Mouse (Mus musculus): ENCODE results near the gene Grk6.
A peak's percentile ranks its signal among the peaks of the same experiment; 100 is the strongest.
"Not testable (repeated sequence)": the region's sequence is repeated elsewhere in the genome, so short reads cannot be mapped to it uniquely, and the experiment has no call there.

Grk6 gene

DNA sequence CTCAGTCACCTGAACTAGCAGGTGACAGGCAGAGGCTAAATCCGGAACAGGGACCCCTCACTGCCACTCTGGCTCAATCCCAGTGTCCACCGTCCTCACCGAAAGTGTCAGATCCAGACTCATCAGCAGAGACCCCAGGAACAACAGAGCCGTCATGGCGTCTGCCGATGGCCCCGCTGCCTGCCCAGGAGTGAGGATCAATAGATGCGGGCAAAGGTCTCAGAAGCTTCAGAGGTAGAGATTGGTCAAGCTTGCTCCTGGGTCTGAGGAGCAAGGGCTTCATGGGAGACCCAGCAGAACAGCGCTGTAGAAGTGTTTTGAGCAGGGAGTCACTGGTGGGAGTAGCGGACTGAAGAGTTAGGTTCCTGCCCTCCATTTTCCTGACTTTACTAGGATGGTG lies 18.3 kb upstream of the Grk6 start, which contains the start of gene F12:
Gene F12 (minus strand): TSS at position 181 of the 400 bp plus-strand sequence.
- DNase-seq (ENCODE audit: low spot score in 2 of 2): no peak

DNA sequence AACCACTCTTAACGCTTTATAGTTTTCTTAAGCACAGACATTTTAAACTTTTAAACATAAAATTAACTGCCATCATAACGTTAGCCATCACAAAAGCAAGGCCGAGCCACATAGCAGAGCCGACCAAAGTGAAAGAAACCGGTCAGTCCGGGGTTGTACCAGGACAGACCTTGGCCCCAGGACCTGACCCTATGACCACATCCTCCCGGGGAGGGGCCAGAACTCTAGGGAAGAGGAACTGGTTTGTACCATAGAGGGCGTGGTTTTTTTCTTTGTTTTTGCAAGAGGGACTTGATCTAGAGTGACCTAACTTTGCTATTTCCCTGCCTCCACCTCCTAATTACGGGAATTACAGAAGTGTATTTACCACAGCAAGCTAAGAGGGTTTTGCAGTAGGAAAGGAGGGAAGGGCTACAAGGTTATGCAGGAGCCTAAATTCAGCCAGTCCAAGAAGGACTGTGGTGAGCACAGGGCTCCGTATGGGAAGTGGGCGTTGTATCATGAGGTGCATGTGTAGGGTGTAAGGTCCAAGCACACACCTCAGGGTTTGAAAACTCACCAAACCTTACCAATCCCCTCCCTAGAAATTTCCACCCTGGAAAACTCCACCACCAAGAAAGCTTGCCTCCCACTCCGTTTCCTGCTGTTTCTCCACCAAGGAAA lies 15.5 kb upstream of the Grk6 start:
- peak in 1 of 2 experiments; percentile 53 for DNase-seq (ENCODE audit: low spot score in 2 of 2)

DNA sequence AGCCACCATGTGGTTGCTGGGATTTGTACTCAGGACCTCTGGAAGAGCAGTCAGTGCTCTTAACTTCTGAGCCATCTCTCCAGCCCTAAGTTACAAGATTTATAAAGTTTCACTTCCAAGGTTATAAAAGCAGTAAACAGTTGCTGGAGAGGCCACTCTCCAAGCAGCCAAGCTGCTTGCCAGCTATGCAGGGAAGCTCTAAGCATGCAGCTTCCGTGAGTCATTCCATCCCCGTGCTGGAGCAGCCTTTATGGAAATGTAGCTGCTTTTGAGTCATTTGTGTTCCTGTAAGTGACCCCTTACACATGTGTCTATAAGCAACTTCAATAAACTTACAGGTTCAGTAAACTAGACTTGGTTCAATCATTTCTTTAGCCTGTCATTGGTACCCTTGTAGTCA lies 14.3 kb upstream of the Grk6 start:
- no peak for DNase-seq (ENCODE audit: low spot score in 2 of 2)

DNA sequence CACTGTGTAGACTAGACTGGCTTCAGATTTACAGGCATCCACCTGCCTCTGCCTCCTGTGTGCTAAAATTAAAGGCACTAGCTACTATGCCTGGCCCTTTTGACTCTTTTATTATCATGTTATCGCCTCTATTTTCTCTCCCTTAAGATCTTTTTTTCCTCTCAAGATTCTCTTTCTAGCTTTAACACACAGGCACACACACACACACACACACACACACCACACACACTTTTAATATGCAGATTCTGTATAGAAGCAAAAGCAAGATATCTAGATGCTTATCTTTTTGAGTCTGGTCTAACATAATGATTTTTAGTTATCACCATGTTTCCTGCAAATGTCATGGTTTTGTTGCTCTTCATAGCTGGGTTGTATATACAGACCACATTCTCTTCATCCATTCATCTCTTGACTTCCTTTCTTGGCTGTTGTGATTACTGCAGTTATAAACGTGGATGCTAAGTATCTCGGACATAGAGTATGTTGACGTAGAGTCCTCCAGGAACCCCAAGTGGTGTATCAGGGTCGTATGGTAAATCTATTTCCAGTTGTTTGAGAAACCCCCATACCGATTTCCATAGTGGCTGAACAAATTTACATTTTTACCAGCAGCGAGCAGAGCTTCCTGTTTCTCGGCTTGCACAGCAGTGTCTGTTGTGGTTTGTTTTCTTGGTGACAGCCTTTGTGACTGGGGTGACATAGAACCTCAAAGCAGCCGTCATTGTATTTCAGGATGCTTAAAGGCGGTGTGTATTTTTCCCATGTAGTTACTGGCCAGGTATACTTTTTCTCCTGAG lies 12.8 kb upstream of the Grk6 start:
- DNase-seq (ENCODE audit: low spot score in 2 of 2): no peak

DNA sequence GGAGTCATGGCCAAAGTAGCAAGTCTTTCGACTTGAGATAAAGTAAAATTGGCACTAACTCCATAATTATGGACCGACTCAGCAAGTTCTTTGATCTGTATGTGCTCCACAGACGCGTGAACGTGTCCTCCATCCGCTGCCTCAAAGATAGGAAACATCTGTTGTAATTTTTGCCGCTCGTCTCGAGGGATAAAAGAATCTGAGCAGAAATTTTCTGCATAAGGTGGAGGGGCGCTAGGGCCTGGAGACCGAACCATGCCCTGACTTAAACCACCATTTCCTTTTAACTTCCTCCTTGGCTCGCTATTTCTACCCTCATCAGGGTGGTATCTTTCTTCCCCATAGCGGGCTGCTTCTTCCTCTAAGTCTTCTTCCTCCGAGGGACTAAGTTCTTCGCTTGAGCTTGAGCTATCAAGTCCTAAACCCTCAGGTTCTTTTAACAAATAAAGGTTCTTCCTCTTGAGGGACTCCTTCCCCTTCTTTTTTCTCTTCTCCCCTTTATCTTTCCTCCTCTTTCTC lies 7.7 kb upstream of the Grk6 start:
- DNase-seq (ENCODE audit: low spot score in 2 of 2): not testable (repeated sequence)

DNA sequence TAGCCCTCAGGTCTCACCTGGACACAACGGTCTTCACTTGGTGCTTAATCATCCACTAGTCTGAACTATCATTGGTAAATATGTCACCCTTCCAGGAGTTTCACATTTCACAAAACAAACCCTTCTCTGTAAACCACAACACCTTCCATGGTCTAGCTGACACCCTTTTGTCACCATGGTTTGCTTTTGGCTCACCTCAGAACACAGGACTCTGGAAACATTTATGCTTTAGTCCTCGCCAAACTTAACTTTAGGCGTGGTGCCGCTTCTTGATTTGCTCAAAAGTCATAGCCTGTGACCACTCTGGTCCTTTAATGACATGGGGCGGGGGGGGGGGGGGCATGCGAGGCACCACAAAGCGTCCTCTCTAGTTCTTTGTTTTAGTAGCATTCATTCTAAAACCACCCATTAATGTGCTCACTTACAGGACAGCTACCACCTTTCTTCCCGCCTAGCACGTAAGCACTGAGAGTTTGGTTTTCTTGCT lies 1.0 kb upstream of the Grk6 start:
- DNase-seq (ENCODE audit: low spot score in 2 of 2): no peak

DNA sequence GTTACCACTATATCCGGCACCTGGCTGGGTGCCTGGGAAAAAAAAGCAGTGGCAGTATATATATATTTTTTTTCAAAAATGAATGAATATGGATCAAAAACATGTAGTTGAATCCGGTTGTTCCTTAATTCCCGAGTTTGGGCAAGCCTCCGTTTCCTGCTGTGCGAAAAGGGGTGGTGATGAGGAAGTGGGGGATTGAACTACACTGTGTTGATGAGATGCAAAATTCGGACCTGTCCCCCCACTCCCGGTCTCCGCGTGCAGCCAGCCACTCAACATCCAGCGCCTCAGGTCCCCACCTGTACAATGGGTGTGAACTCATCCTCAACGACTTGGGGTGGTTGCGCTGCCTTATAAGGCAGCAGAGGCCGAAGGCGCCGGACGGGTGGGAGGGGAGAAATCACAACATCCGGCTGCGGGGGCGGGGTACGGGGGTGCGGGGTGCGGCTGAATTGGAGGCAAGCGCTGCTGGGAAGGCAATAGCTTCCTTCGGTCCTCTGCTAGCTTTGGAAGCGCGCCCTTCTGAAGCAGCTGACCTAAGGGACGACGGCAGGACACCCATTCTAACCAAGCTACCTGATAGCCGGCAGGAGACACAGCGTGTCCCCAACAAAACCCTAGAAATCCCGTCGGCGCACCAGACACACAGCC lies 461 bp upstream of the Grk6 start:
- peak; percentile 67 to 76 for DNase-seq (ENCODE audit: low spot score in 2 of 2)

DNA sequence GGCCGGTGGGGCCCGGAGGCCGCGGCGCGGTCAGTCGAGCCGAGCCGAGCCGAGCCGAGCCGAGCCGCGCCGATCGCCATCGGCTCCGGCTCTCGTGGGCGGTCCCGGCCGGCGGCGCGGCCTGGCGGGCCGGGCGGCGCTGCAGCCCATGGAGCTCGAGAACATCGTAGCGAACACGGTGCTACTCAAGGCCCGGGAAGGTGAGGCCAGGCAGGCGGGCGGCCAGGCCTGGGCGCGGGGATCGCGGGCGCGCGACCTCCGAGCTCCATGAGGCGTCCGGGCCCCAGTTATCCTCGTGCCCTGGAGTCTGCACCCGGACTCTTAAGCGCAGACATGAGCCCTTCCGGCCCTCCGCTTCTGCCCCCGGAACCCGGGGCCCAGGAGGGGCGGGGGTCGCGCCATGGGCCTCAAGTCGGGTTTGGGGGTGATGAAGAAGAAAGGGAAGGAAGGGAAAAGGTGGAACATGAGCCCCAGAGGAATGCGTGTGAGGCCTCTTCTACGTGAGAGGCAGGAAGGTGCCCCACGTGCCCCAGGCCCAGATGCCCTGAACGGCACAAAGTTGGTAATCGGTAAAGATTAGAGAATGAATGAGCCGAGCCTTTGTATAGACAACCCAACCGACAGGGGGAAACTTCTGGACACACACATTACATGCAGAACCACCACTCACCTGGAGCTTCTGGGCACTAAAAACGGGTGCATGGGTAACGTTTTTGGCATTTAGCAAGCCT lies 654 bp downstream of the Grk6 start:
- no peak for DNase-seq (ENCODE audit: low spot score in 2 of 2)

DNA sequence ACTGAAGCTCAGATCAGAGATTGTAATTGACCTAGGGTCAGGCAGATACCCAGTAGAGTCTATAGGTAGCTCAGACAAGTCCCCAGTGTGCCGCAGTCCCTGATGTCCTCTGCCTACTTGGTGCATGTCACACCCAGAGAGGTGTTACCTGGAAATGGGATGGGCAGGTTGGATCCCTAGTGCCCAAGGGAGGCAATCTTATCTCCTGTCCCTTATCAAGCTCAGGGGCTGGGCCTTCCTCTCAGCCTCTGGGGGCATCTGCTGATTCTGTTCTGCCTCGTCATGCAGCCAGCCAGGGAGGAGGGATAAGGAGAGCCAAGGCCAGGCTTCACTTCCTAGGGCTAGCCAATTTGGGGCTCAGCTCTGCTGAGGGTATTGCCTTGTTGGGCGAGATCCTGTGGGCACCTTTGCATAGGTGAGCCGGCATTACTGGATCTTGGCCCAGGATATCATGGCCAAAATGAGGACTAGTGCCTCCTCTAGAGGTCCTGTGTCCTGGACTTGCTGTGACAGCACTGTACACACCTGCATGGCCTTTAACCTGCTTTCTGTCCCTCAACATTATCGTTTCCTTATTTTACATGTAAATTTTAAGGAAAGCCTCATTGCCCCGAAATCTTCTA lies 1.7 kb downstream of the Grk6 start:
- DNase-seq (ENCODE audit: low spot score in 2 of 2): no peak

DNA sequence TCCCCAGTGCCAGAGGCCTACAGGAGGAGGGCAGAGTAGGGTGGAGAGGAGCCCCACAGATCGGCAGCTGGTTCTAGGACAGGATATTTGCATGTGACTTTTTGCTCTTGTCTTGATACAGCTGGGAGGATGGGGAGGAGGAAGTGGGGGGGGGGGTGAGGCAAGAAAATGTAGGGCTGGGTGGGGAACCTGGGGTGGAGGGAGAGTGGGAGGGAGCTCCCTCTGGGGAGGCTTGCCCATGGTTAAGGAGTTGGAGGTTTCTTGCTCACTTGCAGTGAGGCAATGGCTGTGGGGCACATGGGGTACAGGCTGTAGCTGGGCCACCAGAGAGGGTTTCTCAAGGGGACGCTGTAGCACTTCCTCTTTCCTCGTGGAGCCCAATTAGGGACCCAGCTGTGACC lies 2.7 kb downstream of the Grk6 start:
- peak in 1 of 2 experiments; percentile 48 for DNase-seq (ENCODE audit: low spot score in 2 of 2)

DNA sequence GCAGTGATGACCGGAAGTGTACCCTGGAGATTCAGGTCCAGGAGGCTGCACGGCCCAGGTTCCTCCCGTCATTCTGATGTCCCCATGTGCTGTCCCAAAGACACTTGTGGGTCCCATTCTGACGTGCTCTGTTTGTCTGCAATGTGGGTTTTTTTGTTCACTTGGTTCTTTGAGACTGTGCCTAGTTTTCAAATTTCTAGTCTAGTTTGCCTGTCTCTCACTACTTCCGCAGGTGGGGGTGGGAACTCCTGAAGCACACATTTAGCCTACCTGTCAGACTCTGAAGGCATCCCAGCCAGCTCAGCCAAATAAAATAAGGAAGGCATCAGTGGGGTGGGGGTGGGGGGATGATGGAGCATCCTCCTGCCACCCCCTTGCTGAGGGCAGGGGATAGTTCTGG lies 3.3 kb downstream of the Grk6 start:
- DNase-seq (ENCODE audit: low spot score in 2 of 2): no peak

DNA sequence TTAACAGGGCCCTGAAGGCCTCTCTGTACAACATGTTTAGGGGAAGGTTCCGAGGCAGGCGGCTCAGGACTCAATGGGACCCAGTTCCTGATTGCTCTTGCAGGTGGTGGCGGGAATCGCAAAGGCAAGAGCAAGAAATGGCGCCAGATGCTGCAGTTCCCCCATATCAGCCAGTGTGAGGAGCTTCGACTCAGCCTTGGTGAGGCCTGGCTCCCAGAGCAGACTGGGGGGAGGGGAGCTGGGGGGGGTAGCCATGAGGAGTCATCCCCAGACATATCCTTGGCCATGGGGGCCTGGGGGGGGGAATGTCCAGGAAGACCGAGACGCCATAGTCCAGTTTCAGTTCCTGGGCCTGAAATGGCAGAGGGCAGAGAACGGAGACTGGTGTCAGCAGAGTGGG lies 4.3 kb downstream of the Grk6 start:
- no peak for DNase-seq (ENCODE audit: low spot score in 2 of 2)

DNA sequence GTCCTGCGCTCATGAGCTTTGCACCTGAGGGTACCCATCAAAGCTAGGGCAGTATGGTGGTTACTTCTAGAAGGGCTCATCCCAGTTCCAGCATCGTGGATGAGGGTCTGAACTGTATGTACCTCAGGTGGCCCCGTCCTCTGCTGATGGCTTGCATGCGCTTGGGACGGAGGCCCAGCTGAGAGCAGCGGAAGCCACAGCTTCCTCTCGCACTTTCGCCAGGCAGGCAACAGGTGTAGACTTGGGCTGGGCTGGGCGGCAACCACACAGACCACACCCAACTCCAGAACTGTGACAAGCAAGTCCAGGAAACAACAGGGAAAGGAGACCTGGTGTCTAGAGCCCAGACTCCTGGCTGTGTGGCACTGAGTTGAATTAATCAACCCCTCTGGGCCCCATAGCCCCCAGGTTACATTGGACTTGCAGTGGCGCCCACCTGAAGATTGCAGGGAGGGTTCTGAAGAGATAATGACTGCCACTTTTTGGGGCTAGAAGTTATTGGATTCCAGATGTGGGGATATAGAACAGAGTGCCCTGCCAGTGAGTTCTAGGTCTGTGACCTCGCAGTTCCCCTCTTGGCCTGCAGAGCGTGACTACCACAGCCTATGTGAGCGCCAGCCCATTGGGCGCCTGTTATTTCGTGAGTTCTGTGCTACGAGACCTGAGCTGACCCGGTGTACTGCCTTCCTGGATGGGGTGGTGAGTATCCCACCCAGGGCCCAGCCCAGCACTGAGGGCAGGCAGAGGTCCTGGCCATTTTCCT lies 5.0 kb downstream of the Grk6 start:
- DNase-seq (ENCODE audit: low spot score in 2 of 2): peak; percentile 51 to 54

DNA sequence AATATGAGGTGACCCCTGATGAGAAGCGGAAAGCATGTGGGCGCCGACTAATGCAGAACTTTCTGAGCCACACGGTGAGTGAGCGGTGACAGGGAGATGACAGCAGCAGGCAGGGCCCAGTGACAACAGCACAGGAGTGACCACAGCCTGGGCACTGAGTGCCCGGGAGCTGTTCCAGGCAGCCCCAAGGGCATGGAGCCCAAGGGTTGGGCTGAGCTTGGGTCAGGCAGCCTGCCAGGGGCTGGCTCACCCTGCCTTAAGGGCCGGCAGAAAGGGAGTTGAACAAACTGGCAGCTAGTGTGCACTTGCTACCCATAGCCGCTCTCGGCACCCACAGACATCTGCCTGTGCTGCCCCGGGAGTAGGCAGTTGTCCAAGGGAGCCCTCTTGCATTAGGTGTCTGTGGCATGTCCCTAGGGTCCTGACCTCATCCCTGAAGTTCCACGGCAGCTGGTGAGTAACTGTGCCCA lies 5.7 kb downstream of the Grk6 start:
- no peak for DNase-seq (ENCODE audit: low spot score in 2 of 2)

DNA sequence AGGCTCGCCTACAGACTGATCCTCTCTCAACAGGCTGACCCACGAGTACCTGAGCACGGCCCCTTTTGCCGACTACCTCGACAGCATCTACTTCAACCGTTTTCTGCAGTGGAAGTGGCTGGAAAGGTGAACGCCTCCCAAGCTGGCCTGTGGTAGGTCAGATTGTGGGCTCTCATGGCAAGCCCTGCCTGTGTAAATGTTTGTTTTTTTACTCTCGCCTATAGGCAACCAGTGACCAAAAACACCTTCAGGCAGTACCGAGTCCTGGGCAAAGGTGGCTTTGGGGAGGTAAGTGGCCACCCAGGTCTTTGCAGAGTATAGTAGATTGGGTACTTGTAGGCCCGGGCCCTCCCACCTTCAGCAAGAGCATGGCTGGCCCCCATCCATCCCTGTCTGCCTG lies 6.4 kb downstream of the Grk6 start:
- no peak for DNase-seq (ENCODE audit: low spot score in 2 of 2)

DNA sequence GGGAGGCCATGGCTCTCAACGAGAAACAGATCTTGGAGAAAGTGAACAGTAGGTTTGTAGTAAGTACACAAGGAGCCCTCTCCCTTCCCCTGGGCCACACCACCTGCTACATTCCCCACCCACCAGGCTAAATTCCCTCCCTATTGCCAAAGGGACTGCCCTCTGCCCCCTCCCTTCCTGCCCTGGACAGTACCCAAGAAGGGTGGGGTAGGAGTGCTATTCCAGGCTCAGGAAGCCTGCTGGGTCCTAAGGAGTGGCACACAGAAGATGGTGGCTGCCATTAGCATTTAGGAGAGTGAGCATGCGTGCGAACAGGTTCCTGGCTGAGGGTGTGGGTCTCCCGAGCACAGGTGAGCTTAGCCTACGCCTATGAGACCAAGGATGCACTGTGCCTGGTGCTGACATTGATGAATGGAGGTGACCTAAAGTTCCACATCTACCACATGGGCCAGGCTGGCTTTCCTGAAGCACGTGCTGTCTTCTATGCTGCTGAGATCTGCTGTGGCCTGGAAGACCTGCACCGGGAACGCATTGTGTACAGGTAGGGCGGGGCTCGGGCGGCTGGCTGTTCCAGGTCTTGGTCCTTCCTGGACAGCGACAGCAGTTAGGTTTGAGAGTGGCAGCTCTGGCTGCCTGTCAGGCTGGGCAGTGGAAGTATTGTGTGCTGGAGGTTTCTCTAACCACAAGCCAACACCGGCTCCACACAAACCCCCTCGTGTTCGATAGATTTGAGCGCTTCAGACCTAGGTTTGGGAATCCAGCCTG lies 7.1 kb downstream of the Grk6 start:
- DNase-seq (ENCODE audit: low spot score in 2 of 2): no peak

DNA sequence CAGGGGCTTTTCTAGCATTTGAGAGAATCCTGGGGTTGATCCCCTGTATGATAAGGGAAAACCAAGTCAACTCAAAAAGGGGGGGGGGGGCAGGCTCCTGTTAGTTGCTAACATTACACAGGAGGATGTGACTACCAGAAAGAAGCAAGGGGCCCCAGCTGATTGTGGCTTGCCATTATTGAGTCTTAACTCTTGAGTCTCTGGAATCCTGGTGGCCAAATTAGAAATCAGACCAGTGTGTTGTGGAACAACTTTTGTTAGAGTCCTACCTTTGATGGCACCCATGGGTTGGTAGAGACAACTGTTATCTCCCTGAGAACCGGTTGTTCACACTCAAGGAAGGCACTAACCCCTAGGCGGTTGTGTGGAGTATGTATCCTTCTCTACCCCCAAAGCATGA lies 18.1 kb downstream of the Grk6 start:
- no peak for DNase-seq (ENCODE audit: low spot score in 2 of 2)

DNA sequence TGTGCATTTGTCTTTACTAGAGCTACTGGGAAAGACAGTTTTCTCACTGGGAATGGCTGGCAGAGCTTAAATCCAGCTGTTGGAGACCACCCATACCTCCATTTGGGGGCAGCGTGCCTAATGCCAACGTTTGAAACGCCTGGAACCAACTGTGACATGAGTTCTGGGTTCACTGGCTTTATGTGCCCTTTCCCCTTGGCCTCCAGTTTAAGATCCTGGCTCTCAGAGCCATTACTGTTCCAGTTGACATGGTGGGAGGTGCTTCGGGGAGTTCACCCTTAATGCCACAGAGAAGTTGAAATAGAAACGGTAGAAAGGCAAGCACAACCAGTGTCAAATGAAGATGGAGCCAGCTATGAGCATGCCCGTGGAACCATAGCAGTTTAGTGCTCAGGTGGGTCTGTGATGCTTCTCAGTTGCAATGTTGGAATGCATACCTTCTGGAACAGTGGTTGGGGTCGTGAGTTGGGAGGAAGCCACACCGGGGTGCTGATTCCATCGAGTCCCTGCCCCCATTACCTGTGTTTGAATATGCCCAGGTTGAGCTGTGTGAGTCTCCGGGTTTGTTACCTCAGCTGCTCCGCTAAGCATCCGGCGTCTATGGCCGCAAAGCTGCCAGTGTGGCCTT lies 18.6 kb downstream of the Grk6 start:
- DNase-seq (ENCODE audit: low spot score in 2 of 2): no peak

Measured in spleen, postnatal 14 days (tissue).